Mouse (Mus musculus) urinary bladder, postnatal 14 days (tissue): ENCODE data around the gene Notch2.

Experiments used
- DNase-seq: peaks from one replicate; pipeline ENCODE4 v3.0.0; 2021; ENCODE audit warnings: low spot score

Gene Notch2

GRCm38 (mm10) chr3:98157073-98157472 is 143.7 kb downstream of the Notch2 start:
- no peak for DNase-seq

DNA sequence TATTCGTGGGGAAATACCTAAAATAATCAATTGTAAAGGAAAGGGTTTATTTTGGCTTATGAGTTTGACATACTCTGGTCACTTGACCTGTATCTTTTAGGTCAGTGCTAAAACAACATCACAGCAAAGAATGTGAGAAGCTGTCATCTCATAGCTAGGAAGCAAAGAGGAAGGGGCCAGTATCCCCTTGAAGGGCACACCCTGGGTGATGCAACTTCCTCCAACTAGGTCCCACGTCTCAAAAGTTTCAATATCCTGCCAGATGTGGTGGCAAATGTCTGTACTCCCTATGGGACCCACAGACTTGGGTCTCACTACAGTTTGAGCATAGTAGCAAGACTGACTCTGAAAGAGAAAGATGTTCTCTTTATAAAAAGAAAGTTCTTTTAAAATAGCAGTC is 144.3 kb downstream of the Notch2 start:
- no peak for DNase-seq

GRCm38 (mm10) chr3:98158646-98159045 is 145.3 kb downstream of the Notch2 start:
- no peak for DNase-seq

GRCm38 (mm10) chr3:98159289-98159688 is 146.0 kb downstream of the Notch2 start:
- no peak for DNase-seq

- no peak for DNase-seq
Measured at GRCm38 (mm10) chr3:98160330-98160729, 147.0 kb downstream of the Notch2 start, which contains the start of gene Adam30. Adam30 (plus strand) TSS chr3:98160630.

DNA sequence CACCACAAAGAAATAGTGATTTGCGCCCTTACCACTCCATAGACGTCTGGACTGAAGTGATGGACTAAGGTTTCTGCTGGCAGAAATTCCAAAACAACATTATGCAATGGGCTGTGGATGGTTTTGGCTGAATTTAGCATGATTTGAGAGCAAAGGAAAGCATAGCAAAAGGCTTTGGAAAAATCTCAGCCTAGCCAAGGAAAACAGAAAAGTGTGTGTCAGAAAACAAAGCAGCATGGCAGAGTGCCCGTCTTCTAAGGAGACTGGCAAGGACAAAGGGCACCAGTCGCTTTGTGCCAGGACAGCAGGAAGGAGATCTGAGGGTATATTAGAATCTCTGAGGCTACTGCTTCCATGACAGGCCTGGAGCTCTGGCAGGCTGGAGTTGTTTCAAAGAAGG is 165.0 kb downstream of the Notch2 start:
- no peak for DNase-seq

- DNase-seq = peak; percentile 73
Measured at GRCm38 (mm10) chr3:98180805-98181204, 167.5 kb downstream of the Notch2 start.

- no peak for DNase-seq
Measured at GRCm38 (mm10) chr3:98185163-98185714, 171.9 kb downstream of the Notch2 start.

DNA sequence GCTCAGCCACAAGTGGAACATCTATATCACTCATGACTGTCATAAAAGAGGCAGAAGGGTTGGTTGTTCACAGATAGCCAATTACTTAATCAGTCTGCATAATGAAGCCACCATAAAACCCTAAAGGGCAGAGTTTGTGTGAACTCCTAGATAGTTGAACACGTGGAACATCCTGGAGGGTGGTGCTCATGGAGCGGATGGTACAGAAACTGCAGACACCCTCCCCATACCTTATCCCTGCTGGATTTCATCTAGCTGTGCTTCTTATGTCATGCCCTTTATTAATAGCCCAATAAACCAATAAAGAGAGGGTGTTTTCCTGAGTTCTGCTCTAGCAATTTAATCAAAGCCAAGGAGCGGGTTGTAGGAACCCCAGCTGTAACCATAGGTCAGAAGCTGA is 174.4 kb downstream of the Notch2 start:
- no peak for DNase-seq

DNA sequence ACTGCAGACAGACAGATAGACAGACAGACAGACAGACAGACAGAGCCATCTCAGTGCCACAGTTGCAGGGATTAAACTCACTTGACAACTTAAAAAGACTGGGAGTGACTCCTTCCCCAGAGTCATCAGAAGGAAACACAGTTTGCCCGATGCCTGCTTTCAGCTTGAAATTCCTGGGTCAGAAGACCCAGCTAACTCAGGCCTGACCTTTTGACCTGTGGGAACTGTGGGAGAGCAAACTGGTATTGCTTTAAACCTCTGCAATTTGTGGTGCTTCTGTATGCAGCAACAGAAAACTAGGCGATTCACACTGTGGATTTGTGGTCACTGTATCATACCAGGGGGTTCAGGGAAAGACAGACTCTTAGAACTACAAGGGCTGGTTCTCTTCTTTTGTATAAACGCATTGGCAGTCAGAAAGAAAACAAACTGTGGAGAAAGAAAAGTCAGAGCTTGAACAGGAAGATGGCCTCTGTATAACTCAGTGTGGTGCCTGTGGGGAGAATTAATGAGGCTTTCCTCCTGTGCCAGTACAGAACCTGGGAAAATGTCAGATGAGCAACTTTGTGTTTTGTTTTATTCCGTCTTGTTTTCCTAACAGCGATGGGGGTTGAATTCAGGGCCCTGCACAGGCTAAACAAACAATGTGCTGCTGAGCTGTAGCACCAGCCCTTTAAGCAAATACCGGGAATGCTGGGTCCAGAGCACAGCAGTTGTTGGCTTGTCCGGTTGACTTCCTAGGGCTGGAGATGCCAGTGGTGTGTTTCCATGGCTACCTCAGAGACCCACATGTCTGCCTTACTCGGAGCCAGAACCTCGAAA is 184.6 kb downstream of the Notch2 start:
- no peak for DNase-seq

DNA sequence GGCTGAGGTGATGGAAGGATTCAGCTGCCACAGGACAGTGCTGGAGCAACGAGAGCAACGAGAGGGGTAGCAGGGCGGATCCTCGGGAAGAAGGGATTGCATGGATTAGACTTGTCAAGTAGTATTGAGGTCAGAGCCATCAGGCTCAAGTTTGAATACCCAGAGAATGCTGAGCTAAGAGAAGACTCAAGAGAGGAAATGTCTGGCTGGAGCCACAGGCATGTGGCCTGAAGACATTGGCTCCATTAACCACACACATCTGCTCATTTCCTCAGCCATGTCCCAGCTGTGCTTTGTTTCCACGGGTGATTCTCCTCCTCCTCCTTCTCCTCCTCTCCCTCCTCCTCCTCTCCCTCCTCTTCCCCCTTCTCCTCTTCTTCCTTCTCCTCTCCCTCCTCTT is 186.4 kb downstream of the Notch2 start:
- no peak for DNase-seq
